Mouse (Mus musculus): ENCODE measurements around the gene Itga4.

- TF ChIP-seq CTCF (IDR thresholded peaks at IDR 0.05; ENCODE audit: low read depth) (no peak), EP300 (IDR thresholded peaks at IDR 0.05; ENCODE audit: low read depth) (no peak)
Observed at GRCm38 (mm10) chr2:79357835-79358234, 102.6 kb downstream of the Itga4 start.
